Mouse (Mus musculus) stomach, embryonic 16.5 days (tissue): ENCODE results near the gene Smap1. TPM values are rescaled to one million over a fixed set of nuclear protein-coding genes. Genes with fewer than 3 reads are reported as not detected.

Experiments
- ATAC-seq: fragments of 200-750 bp; cut with Nextera tagmentation; 2 replicates; pipeline ENCODE4 v1.8.0; 2017; ENCODE audit warnings: moderate number of reproducible peaks, moderate TSS enrichment; ENCODE audit not compliant: insufficient read depth, low FRiP score
- H3K27ac ChIP-seq: fragments of 300-500 bp; sonication (generic); 2 replicates; pipeline ENCODE4 v1.5.1; 2014; ENCODE audit warnings: low read length
- H3K27me3 ChIP-seq: fragments of 300-500 bp; sonication (generic); 2 replicates; pipeline ENCODE4 v1.6.1; 2014; ENCODE audit warnings: low read length, control low read depth, mixed read lengths; ENCODE audit not compliant: control insufficient read depth, insufficient read depth
- H3K36me3 ChIP-seq: fragments of 300-500 bp; sonication (generic); 2 replicates; pipeline ENCODE4 v1.6.1; 2014; ENCODE audit warnings: low read length; ENCODE audit not compliant: control insufficient read depth, insufficient read depth
- H3K4me1 ChIP-seq: fragments of 300-500 bp; sonication (generic); 2 replicates; pipeline ENCODE4 v1.6.1; 2014; ENCODE audit warnings: low read length, control low read depth, mixed read lengths; ENCODE audit not compliant: control insufficient read depth, insufficient read depth
- H3K4me2 ChIP-seq: fragments of 300-500 bp; sonication (generic); 2 replicates; pipeline ENCODE4 v1.6.1; 2014; ENCODE audit warnings: low read depth, low read length, mixed read lengths
- H3K4me3 ChIP-seq: fragments of 300-500 bp; sonication (generic); replicated peaks from 2 replicates; pipeline ENCODE4 v1.5.1; 2014; ENCODE audit warnings: mild to moderate bottlenecking, low read length
- H3K9ac ChIP-seq: fragments of 300-500 bp; sonication (generic); 2 replicates; pipeline ENCODE4 v1.6.1; 2014; ENCODE audit warnings: low read length
- H3K9me3 ChIP-seq: fragments of 300-500 bp; sonication (generic); replicated peaks from 2 replicates; pipeline ENCODE4 v1.6.1; 2016; ENCODE audit warnings: low read length, control low read depth; ENCODE audit not compliant: control insufficient read depth
- WGBS: fragments of 180-500 bp; shearing (Covaris S2); extraction: QIAGEN DNeasy Blood & Tissue Kit; methylation state at CpG from one replicate; pipeline ENCODE4 v1.1.7; 2014; 5-methylcytosine and 5-hydroxymethylcytosine counted together
- polyA plus RNA-seq: library from polyadenylated mRNA; unstranded; fragments of >200 nt; fragmentation: Nextera tagmentation; extraction: Ambion mirVana; gene quantifications from 2 replicates; pipeline ENCODE4 v1.2.1, GENCODE M21; 2015

Gene Smap1
- polyA plus RNA-seq, 1 experiment from 2014 or later = 22.8 TPM

DNA sequence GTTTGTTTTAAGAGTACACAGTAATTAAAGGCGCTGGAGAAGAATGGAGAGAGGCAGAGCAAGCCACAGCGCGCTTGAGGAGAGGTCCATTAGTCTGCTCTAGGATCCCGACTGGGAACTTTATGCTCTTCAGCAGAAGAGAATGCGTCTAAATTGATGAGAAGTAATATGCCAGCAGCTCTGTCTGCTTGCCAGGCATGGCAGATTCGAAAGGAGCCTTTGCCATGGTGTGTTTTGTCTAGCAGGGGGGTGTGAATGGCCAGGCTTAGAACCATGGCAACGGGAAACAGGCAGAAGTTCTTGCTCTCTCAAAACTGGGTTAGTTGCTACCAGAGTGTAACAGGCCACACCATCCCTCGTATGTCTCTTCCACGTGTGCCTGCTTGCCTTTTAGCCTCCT lies 87.3 kb downstream of the Smap1 start:
- no peak overlapping the region for H3K27ac ChIP-seq
- ATAC-seq = no peak
- H3K36me3 ChIP-seq = no peaks in the 10 kb centered on the region
- no peak overlapping the region for H3K4me3 ChIP-seq
- WGBS = 58% methylated on average over 9 of the region's 9 CpGs
- H3K9ac ChIP-seq = no peak overlapping the region
- no peaks in the 10 kb centered on the region for H3K9me3 ChIP-seq
- no peaks in the 10 kb centered on the region for H3K27me3 ChIP-seq
- H3K4me2 ChIP-seq = no peak overlapping the region
- no peaks in the 10 kb centered on the region for H3K4me1 ChIP-seq

DNA sequence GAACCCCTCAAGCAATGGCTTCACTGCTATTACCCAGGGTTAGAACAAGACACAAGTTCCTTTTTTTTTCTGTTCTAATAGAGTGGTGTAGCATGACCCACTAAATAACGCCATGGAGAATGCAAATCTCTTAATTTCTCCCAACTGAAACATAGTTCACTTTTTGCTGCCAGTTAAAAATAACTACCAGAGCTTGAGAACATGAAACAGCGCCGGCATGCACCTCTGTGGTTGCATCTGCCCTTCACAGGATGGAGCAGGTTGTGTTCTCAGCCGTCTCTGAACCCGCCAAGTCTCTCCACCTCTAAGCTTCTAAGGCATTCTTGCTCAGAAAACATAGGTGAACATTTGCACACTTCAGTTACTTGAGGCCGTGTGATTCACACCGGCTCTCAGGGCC lies 87.9 kb downstream of the Smap1 start:
- no peak overlapping the region for H3K4me2 ChIP-seq
- no peaks in the 10 kb centered on the region for H3K4me1 ChIP-seq
- no peaks in the 10 kb centered on the region for H3K36me3 ChIP-seq
- 75% methylated on average over 7 of the region's 7 CpGs for WGBS
- H3K27me3 ChIP-seq = no peaks in the 10 kb centered on the region
- no peak overlapping the region for H3K27ac ChIP-seq
- no peak overlapping the region for H3K4me3 ChIP-seq
- ATAC-seq = no peak
- no peak overlapping the region for H3K9ac ChIP-seq
- H3K9me3 ChIP-seq = no peaks in the 10 kb centered on the region

DNA sequence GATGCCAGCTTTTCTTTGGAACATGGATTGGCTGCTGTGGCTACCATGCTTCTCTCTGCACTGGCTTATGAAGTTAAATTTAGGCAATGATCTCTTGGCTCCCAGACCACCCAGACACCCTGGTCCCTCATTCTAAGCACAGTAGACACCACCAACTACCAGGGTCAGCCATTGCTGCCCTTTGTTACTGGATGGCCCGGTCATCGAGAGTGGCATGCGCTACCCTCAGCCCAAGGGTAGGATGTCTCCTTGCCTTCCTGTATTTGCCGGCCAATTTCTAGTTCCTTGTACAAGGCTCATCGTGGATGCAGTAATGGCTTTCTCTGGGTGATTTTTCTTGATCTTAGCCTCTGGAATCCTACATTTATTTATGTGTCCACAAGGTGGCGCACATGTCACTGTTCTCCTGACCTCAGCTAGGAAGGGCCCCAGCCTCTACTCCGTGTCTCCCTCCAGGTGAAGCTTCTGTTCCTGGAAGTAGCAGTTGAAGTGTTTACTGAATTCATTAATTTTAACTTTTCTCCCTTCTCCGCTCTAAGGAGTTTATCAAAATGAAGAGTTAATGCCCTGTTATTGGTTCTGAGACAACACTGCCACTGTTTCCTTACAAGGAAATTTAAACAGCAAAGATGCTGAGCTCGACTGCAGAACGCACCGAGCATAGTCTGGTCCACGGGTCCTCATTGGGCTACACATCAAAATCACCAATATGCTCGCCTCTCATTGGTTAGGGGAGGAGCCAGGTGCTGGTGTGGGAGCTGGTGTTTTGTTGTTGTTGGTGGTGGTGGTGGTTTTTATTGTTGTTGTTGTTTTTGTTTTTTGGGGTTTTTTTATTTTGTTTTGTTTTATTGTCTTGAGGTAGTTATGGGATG lies 95.0 kb downstream of the Smap1 start:
- H3K27me3 ChIP-seq = no peaks in the 10 kb centered on the region
- H3K9me3 ChIP-seq = no peaks in the 10 kb centered on the region
- H3K27ac ChIP-seq = no peak overlapping the region
- 30% methylated on average over 13 of the region's 13 CpGs for WGBS
- no peak for ATAC-seq
- H3K4me3 ChIP-seq = no peak overlapping the region
- H3K4me2 ChIP-seq = no peak overlapping the region
- H3K4me1 ChIP-seq = no peaks in the 10 kb centered on the region
- no peak overlapping the region for H3K9ac ChIP-seq
- H3K36me3 ChIP-seq = no peaks in the 10 kb centered on the region

DNA sequence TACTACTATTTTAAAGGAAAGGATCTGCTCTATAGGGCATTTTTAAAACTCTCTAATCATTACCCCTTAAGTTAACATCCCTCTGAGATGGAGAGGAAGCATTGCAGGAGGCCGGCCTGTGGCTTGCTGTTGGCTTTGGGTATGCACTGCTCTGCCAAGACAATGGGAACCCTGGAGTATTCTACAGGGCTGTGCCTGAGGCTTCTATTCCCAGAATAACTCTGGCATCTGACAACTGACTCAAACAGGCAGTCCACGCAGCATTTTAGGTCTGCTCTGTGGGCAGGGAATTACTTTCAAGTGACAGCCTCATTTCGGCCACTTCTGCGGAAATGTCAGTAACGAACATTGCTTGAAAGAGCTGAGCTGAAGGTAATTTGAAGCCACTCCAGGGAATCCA lies 100.5 kb downstream of the Smap1 start:
- H3K9me3 ChIP-seq = no peaks in the 10 kb centered on the region
- 85% methylated on average over 5 of the region's 5 CpGs for WGBS
- H3K4me3 ChIP-seq = no peak overlapping the region
- H3K9ac ChIP-seq = no peak overlapping the region
- H3K27ac ChIP-seq = no peak overlapping the region
- no peak overlapping the region for H3K4me2 ChIP-seq
- H3K36me3 ChIP-seq = no peaks in the 10 kb centered on the region
- ATAC-seq = no peak
- no peaks in the 10 kb centered on the region for H3K4me1 ChIP-seq
- H3K27me3 ChIP-seq = no peaks in the 10 kb centered on the region

DNA sequence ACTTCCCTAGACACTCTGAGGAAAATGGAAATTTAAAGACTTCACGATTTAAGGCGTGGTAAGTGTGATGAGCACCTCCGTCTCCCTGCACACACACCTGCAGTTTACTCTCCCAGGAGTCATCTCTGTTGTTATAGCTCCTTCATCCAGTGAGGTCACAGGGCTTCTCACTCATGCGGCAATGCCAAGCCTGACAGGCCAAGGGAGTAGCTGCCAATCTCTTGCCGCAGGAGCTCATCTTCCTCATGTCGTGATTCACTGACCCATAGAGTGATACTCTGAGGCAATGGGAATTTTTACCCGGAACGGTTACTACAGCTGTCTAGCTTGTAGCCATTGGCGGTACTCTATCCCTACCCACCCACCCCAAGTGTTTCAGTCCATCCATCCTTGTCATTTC lies 123.8 kb downstream of the Smap1 start:
- no peak overlapping the region for H3K4me3 ChIP-seq
- H3K9ac ChIP-seq = no peak overlapping the region
- no peak overlapping the region for H3K27ac ChIP-seq
- H3K4me2 ChIP-seq = no peak overlapping the region
- no peak for ATAC-seq
- H3K4me1 ChIP-seq = no peaks in the 10 kb centered on the region
- H3K36me3 ChIP-seq = no peaks in the 10 kb centered on the region
- H3K9me3 ChIP-seq = no peaks in the 10 kb centered on the region
- H3K27me3 ChIP-seq = no peaks in the 10 kb centered on the region
- 89% methylated on average over 9 of the region's 9 CpGs for WGBS

Other genes with a start within 250 kb of the Smap1 start
- gene B3gat2, start 160.6 kb downstream of the Smap1 start, polyA plus RNA-seq = 0.45 and 0.46 TPM in 2 replicates
- 54.3 and 68.0 TPM in 2 replicates for gene Sdhaf4, start 83.3 kb upstream of the Smap1 start, polyA plus RNA-seq
- gene Fam135a, start 178.0 kb upstream of the Smap1 start, polyA plus RNA-seq = 33.4 and 36.5 TPM in 2 replicates